In genomic region chr17:17600001-17600400, GRCm38 (mm10) we compare ENCODE assay signal across 17 mouse cellular contexts. TPM values are rescaled to one million over a fixed set of nuclear protein-coding genes. Genes with fewer than 3 reads are reported as not detected.
DNase-seq lines count a peak whose midpoint lies in the region; TF ChIP-seq lines count a peak whose summit lies in the region.
"Had no signal": no experiment of that assay in that cellular context is flagged by ENCODE, and none has a peak within 500 bp of the region (broad histone marks: within the 10 kb centered on the region; RNA-seq: fewer than 3 reads in every experiment).

No protein-coding gene starts in this region.

- peaks cover 66% of the 10 kb centered on the region for H3K4me1 ChIP-seq in megakaryocyte, embryonic 14.5 days
- H3K4me1 ChIP-seq: hindbrain, embryonic 12.5 days; kidney, embryonic 15.5 days had no signal

- TF ChIP-seq CTCF in layer of hippocampus, adult 2 months (conservative IDR thresholded peaks at IDR 0.05), result no peak

- H3K27me3 ChIP-seq in megakaryocyte, embryonic 14.5 days (replicated peaks), result no peaks in the 10 kb centered on the region
- H3K27me3 ChIP-seq: hindbrain, embryonic 12.5 days; kidney, embryonic 15.5 days had no signal

- no peak for DNase-seq in layer of hippocampus, adult 2 months (ENCODE audit: low spot score in 2 of 2)
- DNase-seq in layer of hippocampus, postnatal 14 days (ENCODE audit: low spot score in 2 of 2), result no peak
- DNase-seq in B cell, adult 2 months, result peak; percentile 44 to 50
- peak; percentile 69 for DNase-seq in adipocyte (ENCODE audit: low spot score)
- no peak for DNase-seq in testis, postnatal 10 days (ENCODE audit: low spot score)
- DNase-seq in cerebellum, adult 11-12 months, result no peak
- no peak for DNase-seq in ovary, postnatal 36 days (ENCODE audit: low spot score)
- DNase-seq: cerebellum, postnatal 10 days; layer of hippocampus, adult 9-11 months; left cerebral cortex, postnatal 4 days; lung, embryonic 14.5 days; right cerebral cortex, postnatal 25 days; thymus, postnatal 25 days had no signal

- H3K9me3 ChIP-seq in megakaryocyte, embryonic 14.5 days, result no peaks in the 10 kb centered on the region
- H3K9me3 ChIP-seq: forebrain, embryonic 10.5 days; hindbrain, embryonic 12.5 days; kidney, embryonic 15.5 days had no signal

- peaks cover 6% of the 10 kb centered on the region for H3K36me3 ChIP-seq in megakaryocyte, embryonic 14.5 days (replicated peaks; ENCODE audit: low read length)
- H3K36me3 ChIP-seq: forebrain, embryonic 10.5 days; hindbrain, embryonic 12.5 days; kidney, embryonic 15.5 days had no signal

- H3K4me3 ChIP-seq in layer of hippocampus, adult 2 months, result no peak overlapping the region
- peak overlapping the region; percentile 46 for H3K4me3 ChIP-seq in megakaryocyte, embryonic 14.5 days (replicated peaks)
- H3K4me3 ChIP-seq: forebrain, embryonic 10.5 days; hindbrain, embryonic 12.5 days; kidney, embryonic 15.5 days had no signal

- peak overlapping the region; percentile 78 for H3K27ac ChIP-seq in layer of hippocampus, adult 2 months
- H3K27ac ChIP-seq: forebrain, embryonic 10.5 days; hindbrain, embryonic 12.5 days; kidney, embryonic 15.5 days had no signal

RNA-seq across cellular contexts. Expression of gene Lnpep, which starts 24.8 kb away (rescaled TPM):
- 100 to 1,000 TPM; 101 to 105 TPM for total RNA-seq in layer of hippocampus, adult 2 months (2021)
- total RNA-seq in layer of hippocampus, postnatal 14 days (2021), result 10 to 100 TPM; 91.2 to 95.3 TPM
- 0.67 and 2.1 TPM in 2 replicates for polyA plus RNA-seq in megakaryocyte, embryonic 14.5 days (2012; ENCODE audit: insufficient read depth, low replicate concordance)

Comparison
In these comparisons a context has a peak if more than half of its experiments do, and no peak if none do; other contexts are left out.
1. DNase-seq: peak in B cell, adult 2 months (2 of 2) and adipocyte (single experiment); none in layer of hippocampus, adult 2 months (0 of 2), layer of hippocampus, postnatal 14 days (0 of 2), testis, postnatal 10 days (single experiment), cerebellum, adult 11-12 months (single experiment) and ovary, postnatal 36 days (single experiment).